Mouse (Mus musculus) testis, adult 2 months (tissue): ENCODE data around the gene Esrrb.

ENCODE experiments used
- CTCF ChIP-seq: fragments of 200-500 bp; IDR thresholded peaks from 2 replicates; pipeline ENCODE4 v1.5.1; 2012; ENCODE audit warnings: low read depth, mild to moderate bottlenecking, inconsistent platforms, low read length, moderate library complexity; ENCODE audit not compliant: control insufficient read depth, insufficient read depth, insufficient replicate concordance
- POLR2A ChIP-seq: fragments of 200-500 bp; IDR thresholded peaks from 2 replicates; pipeline ENCODE4 v1.6.1; 2012; ENCODE audit warnings: low read depth, mild to moderate bottlenecking, inconsistent platforms, low read length, moderate library complexity; ENCODE audit not compliant: control insufficient read depth

- TF ChIP-seq POLR2A (no peak), CTCF (no peak)
These were observed 196.0 kb downstream of the Esrrb start for GRCm38 (mm10) chr12:86556796-86557517.
